Comparison of ENCODE assay signal across 8 mouse cellular contexts in genomic region chr4:150901651-150902050, GRCm38 (mm10). TPM values are rescaled to one million over a fixed set of nuclear protein-coding genes. Genes with fewer than 3 reads are reported as not detected.
DNase-seq lines count a peak whose midpoint lies in the region; ATAC-seq lines count a peak whose summit lies in the region.

No protein-coding gene starts in this region.

- peak; percentile 56 for DNase-seq in cerebellum, adult 11 months
- DNase-seq in adrenal gland, adult 2 months: peak; percentile 81
- peak; percentile 75 for DNase-seq in embryo, embryonic 11 days
- DNase-seq in layer of hippocampus, adult 9-11 months: peak; percentile 42
- DNase-seq in lung, postnatal 36 days: peak; percentile 80
- peak; percentile 53 for DNase-seq in spleen, adult 12 weeks (ENCODE audit: low spot score)

- no peak overlapping the region for H3K4me3 ChIP-seq in heart, embryonic 13.5 days

- no peak overlapping the region; the same call in 1 of the 2 replicates for H3K9ac ChIP-seq in heart, embryonic 13.5 days

- H3K27me3 ChIP-seq in heart, embryonic 13.5 days (replicated peaks): no peaks in the 10 kb centered on the region

- H3K36me3 ChIP-seq in heart, embryonic 13.5 days: peaks cover 93% of the 10 kb centered on the region

- 42% methylated on average over 9 of the region's 9 CpGs for WGBS in heart, embryonic 13.5 days

- no peaks in the 10 kb centered on the region for H3K9me3 ChIP-seq in heart, embryonic 13.5 days

- H3K27ac ChIP-seq in heart, embryonic 13.5 days (replicated peaks): peak overlapping the region; percentile 40; the same call in 1 of the 2 replicates

- H3K4me2 ChIP-seq in heart, embryonic 13.5 days: no peak overlapping the region

- ATAC-seq in cerebellum, adult (ENCODE audit: insufficient number of reproducible peaks, low FRiP score, low TSS enrichment): no peak
- no peak for ATAC-seq in heart, embryonic 13.5 days (ENCODE audit: extremely low read depth, insufficient number of reproducible peaks, low FRiP score, low TSS enrichment)

- no peaks in the 10 kb centered on the region for H3K4me1 ChIP-seq in heart, embryonic 13.5 days

RNA-seq across cellular contexts. Expression of gene Park7, which starts 12.6 kb away (rescaled TPM):
- total RNA-seq in adrenal gland, adult 2 months (2021): 100 to 1,000 TPM; 274 to 292 TPM
- polyA plus RNA-seq in adrenal gland, adult 2 months (2012; rRNA removed): 73.0 and 78.6 TPM in 2 replicates
- 298 and 333 TPM in 2 replicates for polyA plus RNA-seq in heart, embryonic 13.5 days (2015; fragmentation: Nextera tagmentation; extraction: Ambion mirVana)

RNA-seq across cellular contexts. Expression of gene Tnfrsf9, which starts 12.7 kb away (rescaled TPM):
- under 1 TPM in 1 of 2 experiments, not detected in 1; 0.45 TPM for total RNA-seq in adrenal gland, adult 2 months (2021)
- polyA plus RNA-seq in adrenal gland, adult 2 months (2012; rRNA removed): 0.10 TPM in 1 of 2 replicates, not detected in the other
- 0.57 and 0.82 TPM in 2 replicates for polyA plus RNA-seq in heart, embryonic 13.5 days (2015; fragmentation: Nextera tagmentation; extraction: Ambion mirVana)

RNA-seq across cellular contexts. Expression of gene Errfi1, which starts 47.9 kb away (rescaled TPM):
- total RNA-seq in adrenal gland, adult 2 months (2021): 10 to 100 TPM; 41.7 to 49.8 TPM
- polyA plus RNA-seq in adrenal gland, adult 2 months (2012; rRNA removed): 12.1 and 12.6 TPM in 2 replicates
- polyA plus RNA-seq in heart, embryonic 13.5 days (2015; fragmentation: Nextera tagmentation; extraction: Ambion mirVana): 10.1 and 11.3 TPM in 2 replicates
